Mouse (Mus musculus) CH12.LX (cell line): Measurements from ENCODE around the gene 9330182O14Rik. TPM values are rescaled to one million over a fixed set of nuclear protein-coding genes. Genes with fewer than 3 reads are reported as not detected.

Experiments
- DNase-seq: peaks from one replicate; pipeline ENCODE4 v3.0.0-alpha.2; 2013; ENCODE audit errors: extremely low read depth
- H3K27ac ChIP-seq: 2 replicates; pipeline ENCODE4 v1.5.1; 2012; ENCODE audit warnings: low read depth, mild to moderate bottlenecking, control low read depth, moderate library complexity; ENCODE audit not compliant: insufficient read depth
- H3K27me3 ChIP-seq: replicated peaks from 2 replicates; pipeline ENCODE3; 2012; ENCODE audit warnings: inconsistent platforms
- H3K36me3 ChIP-seq, 2 experiments: replicated peaks in 1 of 2; 2 replicates each; pipeline versions ENCODE3 to v1.6.1; 2012; ENCODE audit warnings: inconsistent platforms in 1 of 2, low read length in 1 of 2, mild to moderate bottlenecking in 1 of 2, mixed read lengths in 1 of 2, moderate library complexity in 1 of 2; ENCODE audit not compliant: control insufficient read depth in 1 of 2, insufficient read depth in 1 of 2
- H3K4me1 ChIP-seq, 2 experiments: 2 replicates each; pipeline ENCODE4 v1.6.1; 2012; ENCODE audit warnings: inconsistent platforms in 1 of 2, moderate library complexity in 1 of 2; ENCODE audit not compliant: insufficient read depth in 2 of 2, control insufficient read depth in 1 of 2
- H3K4me2 ChIP-seq: 2 replicates; pipeline ENCODE4 v1.6.1; 2012; ENCODE audit warnings: low read depth, mild to moderate bottlenecking, control low read depth; ENCODE audit not compliant: poor library complexity, insufficient read depth, severe bottlenecking
- H3K4me3 ChIP-seq, 3 experiments: fragments of 150-350 bp in 1 of 3; sonication (generic) in 1 of 3; replicated peaks in 1 of 3; 2 replicates each; pipeline versions ENCODE3 to v1.5.1; 2011 to 2012; ENCODE audit warnings: low read depth in 2 of 3, low read length in 2 of 3, mild to moderate bottlenecking in 2 of 3, moderate library complexity in 2 of 3, control low read depth in 1 of 3, improper control_type of control experiment in 1 of 3, inconsistent platforms in 1 of 3, mixed read lengths in 1 of 3; ENCODE audit not compliant: poor library complexity in 1 of 3
- H3K79me2 ChIP-seq: replicated peaks from 2 replicates; pipeline ENCODE4 v1.6.1; 2012; ENCODE audit warnings: mild to moderate bottlenecking, moderate library complexity; ENCODE audit not compliant: control insufficient read depth, poor library complexity, insufficient read depth, severe bottlenecking; ENCODE audit errors: extremely low read depth
- H3K9ac ChIP-seq: 2 replicates; pipeline ENCODE4 v1.6.1; 2012; ENCODE audit warnings: low read depth, mild to moderate bottlenecking, control low read depth, moderate library complexity; ENCODE audit not compliant: insufficient read depth
- H3K9me3 ChIP-seq: replicated peaks from 2 replicates; pipeline ENCODE3; 2012; ENCODE audit warnings: low read length, inconsistent platforms, mixed read lengths
- BHLHE40 ChIP-seq: IDR thresholded peaks from 2 replicates; pipeline ENCODE4 v1.6.1; 2011; ENCODE audit warnings: mild to moderate bottlenecking, low read depth, low read length, improper control_type of control experiment
- CHD2 ChIP-seq: IDR thresholded peaks from 2 replicates; pipeline ENCODE4 v1.6.1; 2011; ENCODE audit warnings: low read length, improper control_type of control experiment
- CTCF ChIP-seq, 2 experiments: IDR thresholded peaks in 1 of 2; conservative IDR thresholded peaks in 1 of 2; 2 replicates each; pipeline ENCODE4 v1.5.1; 2011 to 2012; ENCODE audit warnings: low read depth in 2 of 2, low read length in 2 of 2, improper control_type of control experiment in 1 of 2, inconsistent platforms in 1 of 2, mild to moderate bottlenecking in 1 of 2, moderate library complexity in 1 of 2
- EP300 ChIP-seq: IDR thresholded peaks from 2 replicates; pipeline ENCODE4 v1.6.1; 2011; ENCODE audit warnings: low read length, improper control_type of control experiment
- ETS1 ChIP-seq: conservative IDR thresholded peaks from 2 replicates; pipeline ENCODE4 v1.6.1; 2012; ENCODE audit warnings: low read depth, mild to moderate bottlenecking, inconsistent platforms, low read length, improper control_type of control experiment, moderate library complexity
- GABPA ChIP-seq: IDR thresholded peaks from 2 replicates; pipeline ENCODE4 v1.6.1; 2012; ENCODE audit warnings: low read depth, low read length, improper control_type of control experiment, inconsistent platforms; ENCODE audit not compliant: insufficient replicate concordance
- HCFC1 ChIP-seq: IDR thresholded peaks from 2 replicates; pipeline ENCODE4 v1.6.1; 2012; ENCODE audit warnings: low read depth, mild to moderate bottlenecking, inconsistent platforms, low read length, improper control_type of control experiment
- IRF4 ChIP-seq: IDR thresholded peaks from 2 replicates; pipeline ENCODE4 v1.6.1; 2014; ENCODE audit warnings: low read depth, mild to moderate bottlenecking, inconsistent platforms, low read length, improper control_type of control experiment
- KAT2A ChIP-seq: IDR thresholded peaks from 2 replicates; pipeline ENCODE4 v1.6.1; 2012; ENCODE audit warnings: low read length, improper control_type of control experiment, inconsistent platforms; ENCODE audit not compliant: insufficient replicate concordance
- MAFK ChIP-seq: IDR thresholded peaks from 2 replicates; pipeline ENCODE4 v1.6.1; 2011; ENCODE audit warnings: low read length, improper control_type of control experiment; ENCODE audit not compliant: insufficient replicate concordance
- MEF2A ChIP-seq: IDR thresholded peaks from 2 replicates; pipeline ENCODE4 v1.6.1; 2014; ENCODE audit warnings: low read depth, mild to moderate bottlenecking, inconsistent platforms, low read length, improper control_type of control experiment, borderline replicate concordance
- NELFE ChIP-seq: IDR thresholded peaks from 2 replicates; pipeline ENCODE4 v1.6.1; 2011; ENCODE audit warnings: low read depth, low read length, improper control_type of control experiment
- PAX5 ChIP-seq: IDR thresholded peaks from 2 replicates; pipeline ENCODE4 v1.6.1; 2012; ENCODE audit warnings: low read length, inconsistent platforms, mixed read lengths
- POLR2A ChIP-seq: IDR thresholded peaks from 2 replicates; pipeline ENCODE4 v1.6.1; 2011; ENCODE audit warnings: low read depth, mild to moderate bottlenecking, improper control_type of control experiment, low read length
- RAD21 ChIP-seq: IDR thresholded peaks from 2 replicates; pipeline ENCODE4 v1.6.1; 2011; ENCODE audit warnings: low read depth, mild to moderate bottlenecking, low read length, improper control_type of control experiment, moderate library complexity
- RCOR1 ChIP-seq: conservative IDR thresholded peaks from 2 replicates; pipeline ENCODE4 v1.6.1; 2012; ENCODE audit warnings: low read depth, mild to moderate bottlenecking, inconsistent platforms, low read length, improper control_type of control experiment
- SIN3A ChIP-seq: IDR thresholded peaks from 2 replicates; pipeline ENCODE4 v1.6.1; 2012; ENCODE audit warnings: low read length, improper control_type of control experiment, inconsistent platforms
- SMC3 ChIP-seq: IDR thresholded peaks from 2 replicates; pipeline ENCODE4 v1.6.1; 2011; ENCODE audit warnings: low read depth, low read length, improper control_type of control experiment
- TBP ChIP-seq: conservative IDR thresholded peaks from 2 replicates; pipeline ENCODE4 v1.6.1; 2011; ENCODE audit warnings: low read depth, low read length, improper control_type of control experiment
- UBTF ChIP-seq: IDR thresholded peaks from 2 replicates; pipeline ENCODE4 v1.6.1; 2012; ENCODE audit warnings: low read depth, mild to moderate bottlenecking, inconsistent platforms, low read length, improper control_type of control experiment, moderate library complexity
- ZC3H11A ChIP-seq: IDR thresholded peaks from 2 replicates; pipeline ENCODE4 v1.6.1; 2012; ENCODE audit warnings: low read depth, mild to moderate bottlenecking, inconsistent platforms, low read length, improper control_type of control experiment
- ZMIZ1 ChIP-seq: IDR thresholded peaks from 2 replicates; pipeline ENCODE4 v1.6.1; 2012; ENCODE audit warnings: low read depth, mild to moderate bottlenecking, inconsistent platforms, low read length, improper control_type of control experiment
- ZNF384 ChIP-seq: IDR thresholded peaks from 2 replicates; pipeline ENCODE4 v1.6.1; 2012; ENCODE audit warnings: low read depth, low read length, improper control_type of control experiment, inconsistent platforms
- dilution Hi-C: fragments of 300-500 bp; cut with MboI; formaldehyde crosslinking; loops from 2 replicates; pipeline ENCODE4 v1.14.3; 2020; ENCODE audit warnings: low sequenced_read_pairs; ENCODE audit not compliant: extremely low pct_unique_long_range_greater_than_20kb, extremely low pct_ligation_motif_present
- in situ Hi-C: fragments of 300-500 bp; cut with MboI; formaldehyde crosslinking; loops from 3 replicates; pipeline ENCODE4 v1.14.3; 2019; ENCODE audit warnings: low sequenced_read_pairs, low pct_ligation_motif_present, low pct_unique_long_range_greater_than_20kb, mixed read lengths
- polyA plus RNA-seq: library from polyadenylated mRNA; unstranded; fragments of >175 nt; gene quantifications from 2 replicates; pipeline ENCODE4 v1.2.1, GENCODE M21; 2012; ENCODE audit warnings: low read depth; ENCODE audit not compliant: insufficient read length
- total RNA-seq, 2 experiments: library from RNA; depleted of rRNA; stranded (reverse); fragments of 300-350 nt in 1 of 2; fragments of >200 nt in 1 of 2; gene quantifications; 2 replicates each; pipeline ENCODE4 v1.2.3; 2012 to 2014

Gene 9330182O14Rik
- total and polyA plus RNA-seq, 3 experiments, result not detected

GRCm38 (mm10) chr15:40169061-40169460 lies 34.9 kb downstream of the 9330182O14Rik start:
- TF ChIP-seq BHLHE40 (no peak), MEF2A (no peak), HCFC1 (no peak), RCOR1 (no peak), SIN3A (no peak), ETS1 (no peak), GABPA (no peak), SMC3 (no peak), POLR2A (no peak), ZC3H11A (no peak), CHD2 (no peak), ZMIZ1 (no peak), PAX5 (no peak), TBP (no peak), UBTF (no peak)
- TF ChIP-seq, all 38 proteins: peak for 0
- no peaks in the 10 kb centered on the region for H3K36me3 ChIP-seq
- H3K4me3 ChIP-seq, result no peak overlapping the region
- H3K4me2 ChIP-seq, result no peak overlapping the region
- H3K79me2 ChIP-seq, result no peaks in the 10 kb centered on the region
- in situ Hi-C loops (loop anchor here (25.0 kb wide), 1 partner anchor 868 kb away; no protein-coding TSS in a partner anchor), dilution Hi-C loops (no loop called here)
- no peaks in the 10 kb centered on the region for H3K4me1 ChIP-seq
- no peaks in the 10 kb centered on the region for H3K27me3 ChIP-seq
- H3K9ac ChIP-seq, result no peak overlapping the region
- H3K27ac ChIP-seq, result no peak overlapping the region
- DNase-seq, result no peak
- peaks cover 70% of the 10 kb centered on the region for H3K9me3 ChIP-seq

DNA sequence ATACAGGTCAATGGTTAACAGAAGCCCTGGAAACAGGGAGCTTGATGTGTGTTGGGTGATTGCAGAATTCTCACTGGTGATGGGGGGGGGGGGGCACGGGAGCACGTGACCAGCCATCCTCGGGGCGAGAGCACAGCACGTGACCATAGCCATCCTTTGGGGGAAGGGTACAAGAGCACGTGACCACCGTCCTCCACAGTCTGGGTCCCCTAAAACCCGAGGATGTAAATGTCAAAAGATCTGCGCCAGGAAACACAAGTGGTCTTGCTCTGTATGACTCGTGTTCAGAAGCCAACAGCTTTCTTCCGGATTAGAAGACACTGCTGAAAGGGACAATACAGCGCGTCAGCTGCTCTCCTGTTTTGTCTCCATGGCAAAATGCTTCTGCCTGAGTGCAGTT lies 35.5 kb downstream of the 9330182O14Rik start:
- dilution Hi-C loops, result no loop called here
- Histone ChIP-seq H3K4me2 (no peak overlapping the region), H3K27ac (no peak overlapping the region), H3K9me3 (peaks cover 72% of the 10 kb centered on the region), H3K4me3 (no peak overlapping the region), H3K79me2 (no peaks in the 10 kb centered on the region), H3K36me3 (no peaks in the 10 kb centered on the region), H3K9ac (no peak overlapping the region), H3K4me1 (no peaks in the 10 kb centered on the region), H3K27me3 (no peaks in the 10 kb centered on the region)
- in situ Hi-C loops, result loop anchor here (25.0 kb wide), 1 partner anchor 868 kb away; no protein-coding TSS in a partner anchor
- TF ChIP-seq CTCF (conservative IDR thresholded peaks at IDR 0.05 in 1 of 2, IDR thresholded peaks at IDR 0.05 in 1 of 2; ENCODE audit: low read depth in 2 of 2, low read length in 2 of 2) (no peak), TBP (no peak), EP300 (no peak), ZNF384 (no peak), MEF2A (no peak), GABPA (no peak), PAX5 (no peak), ETS1 (no peak), POLR2A (no peak), HCFC1 (no peak), MAFK (no peak), SIN3A (no peak), RAD21 (no peak), RCOR1 (no peak), NELFE (no peak), IRF4 (no peak), SMC3 (no peak), KAT2A (no peak)
- no peak for DNase-seq
